Mouse (Mus musculus): Measurements from ENCODE around the gene Gm21732. TPM values are rescaled to one million over a fixed set of nuclear protein-coding genes. Genes with fewer than 3 reads are reported as not detected.

The Gm21732 gene
- polyA plus RNA-seq (2012; rRNA removed) = not detected in 2 replicates

DNA sequence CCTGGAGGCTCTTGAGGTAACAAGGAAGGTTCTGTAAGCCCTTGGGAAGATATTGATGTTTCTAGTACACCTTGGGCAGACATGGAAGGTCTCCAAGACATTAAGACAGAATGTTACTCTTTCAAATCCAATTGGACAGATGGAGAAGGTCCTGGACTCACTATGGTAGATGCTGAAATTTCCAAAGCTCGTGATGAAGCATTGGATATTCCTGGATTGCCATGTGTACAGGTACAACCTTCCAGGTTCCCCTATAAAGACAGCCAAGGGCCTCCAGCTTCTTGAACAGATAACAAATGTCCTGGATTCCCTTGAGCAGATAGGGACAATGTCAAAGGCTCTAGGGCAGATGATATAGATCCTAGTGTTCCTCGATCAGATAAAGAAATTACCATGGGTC is at the start of gene Gm21732:
Gene Gm21732 (minus strand): TSS at position 101 of the 400 bp plus-strand sequence.

Other genes with a start within 250 kb of the Gm21732 start
- gene Gm20897, start 73.5 kb downstream of the Gm21732 start, polyA plus RNA-seq (2012; rRNA removed) = not detected in 2 replicates